Mouse (Mus musculus) heart, postnatal 36 days (tissue): ENCODE data around the gene Zfp655. TPM values are rescaled to one million over a fixed set of nuclear protein-coding genes. Genes with fewer than 3 reads are reported as not detected.
"Not testable (repeated sequence)": the region's sequence is repeated elsewhere in the genome, so short reads cannot be mapped to it uniquely, and the experiment has no call there.

ENCODE experiments used
- DNase-seq, 2 experiments: peaks; one replicate each; pipeline ENCODE4 v3.0.0; 2021 to 2022
- intact Hi-C: fragments of 180-260 bp; cut with DNase I; formaldehyde crosslinking; loops from one replicate; pipeline ENCODE4 v1.15.1; 2025
- total RNA-seq, 2 experiments: library from RNA; stranded (reverse); gene quantifications; 2 replicates each; pipeline ENCODE4 v1.2.3; 2021

The Zfp655 gene
- total RNA-seq: 10 to 100 TPM; 27.7 to 31.3 TPM

GRCm38 (mm10) chr5:145231367-145231871, at the start of gene Zfp655:
Gene Zfp655 (plus strand): TSS chr5:145231715.
- intact Hi-C loops: loop anchor here (2.0 to 5.0 kb wide), 3 partner anchors 27 to 51 kb away; partner anchors contain the start of genes Atp5j2, Zkscan5 and Zscan25

GRCm38 (mm10) chr5:145185244-145185643, 46.3 kb upstream of the Zfp655 start:
- intact Hi-C loops: no loop called here

More at GRCm38 (mm10) chr5:145231367-145231871, at the start of gene Zfp655:
- peak; percentile 98 to 99 for DNase-seq

GRCm38 (mm10) chr5:145189416-145189815, 42.1 kb upstream of the Zfp655 start:
- intact Hi-C loops: no loop called here
- no peak for DNase-seq

More at GRCm38 (mm10) chr5:145185244-145185643, 46.3 kb upstream of the Zfp655 start:
- no peak for DNase-seq

GRCm38 (mm10) chr5:145190373-145190772, 41.1 kb upstream of the Zfp655 start:
- DNase-seq: no peak
- intact Hi-C loops: loop anchor here (1.0 to 5.0 kb wide), 3 partner anchors 23 to 92 kb away; partner anchors contain the start of genes Cpsf4, Ptcd1, Zfp655 and Zscan25

GRCm38 (mm10) chr5:145190875-145191798, 40.4 kb upstream of the Zfp655 start:
- intact Hi-C loops: loop anchor here (1.0 to 5.0 kb wide), 3 partner anchors 24 to 91 kb away; partner anchors contain the start of genes Cpsf4, Ptcd1, Zfp655 and Zscan25

GRCm38 (mm10) chr5:145191962-145192361, 39.6 kb upstream of the Zfp655 start, which contains the start of gene Atp5j2:
Gene Atp5j2 (minus strand): TSS chr5:145192062.
- intact Hi-C loops: loop anchor here (5.0 kb wide), 2 partner anchors 40 to 90 kb away; partner anchors contain the start of genes Zfp655 and Zscan25

More at GRCm38 (mm10) chr5:145190875-145191798, 40.4 kb upstream of the Zfp655 start:
- DNase-seq: peak; percentile 88 to 90

GRCm38 (mm10) chr5:145200387-145200786, 31.1 kb upstream of the Zfp655 start:
- DNase-seq: no peak
- intact Hi-C loops: no loop called here

More at GRCm38 (mm10) chr5:145191962-145192361, 39.6 kb upstream of the Zfp655 start, which contains the start of gene Atp5j2:
- DNase-seq: no peak

GRCm38 (mm10) chr5:145201321-145201991, 30.1 kb upstream of the Zfp655 start, which contains the start of gene Zkscan14:
Gene Zkscan14 (minus strand): TSS chr5:145201868.
- peak; percentile 78 to 79 for DNase-seq
- intact Hi-C loops: no loop called here

GRCm38 (mm10) chr5:145202446-145202845, 29.1 kb upstream of the Zfp655 start:
- no peak for DNase-seq
- intact Hi-C loops: no loop called here

- intact Hi-C loops: loop anchor here (2.0 kb wide), 1 partner anchor 27 kb away; the partner anchor contains the start of gene Zfp655
- peak; percentile 95 to 98 for DNase-seq
These were observed 27.4 kb upstream of the Zfp655 start, which contains the start of gene Zkscan5 for GRCm38 (mm10) chr5:145203936-145204691. Gene Zkscan5 (plus strand): TSS chr5:145204562.

- intact Hi-C loops: loop anchor here (2.0 kb wide), 1 partner anchor 26 kb away; the partner anchor contains the start of gene Zfp655
- no peak for DNase-seq
These were observed 26.5 kb upstream of the Zfp655 start for GRCm38 (mm10) chr5:145205041-145205440.

- intact Hi-C loops: no loop called here
- DNase-seq: no peak
These were observed 24.1 kb upstream of the Zfp655 start for GRCm38 (mm10) chr5:145207385-145207784.

GRCm38 (mm10) chr5:145207954-145208353, 23.6 kb upstream of the Zfp655 start:
- no peak for DNase-seq
- intact Hi-C loops: no loop called here

GRCm38 (mm10) chr5:145208391-145208790, 23.1 kb upstream of the Zfp655 start:
- DNase-seq, intact Hi-C loops: not testable (repeated sequence)

- intact Hi-C loops: loop anchor here (5.0 kb wide), 1 partner anchor 156 kb away; no protein-coding TSS in a partner anchor
- DNase-seq: no peak
These were observed 20.2 kb upstream of the Zfp655 start for GRCm38 (mm10) chr5:145211340-145211739.

- DNase-seq: no peak
- intact Hi-C loops: loop anchor here (5.0 kb wide), 1 partner anchor 155 kb away; no protein-coding TSS in a partner anchor
These were observed 19.3 kb upstream of the Zfp655 start for GRCm38 (mm10) chr5:145212216-145212615.

- DNase-seq: no peak
- intact Hi-C loops: loop anchor here (5.0 kb wide), 1 partner anchor 154 kb away; no protein-coding TSS in a partner anchor
These were observed 18.0 kb upstream of the Zfp655 start for GRCm38 (mm10) chr5:145213505-145213904.

- intact Hi-C loops: loop anchor here (5.0 kb wide), 1 partner anchor 153 kb away; no protein-coding TSS in a partner anchor
- no peak for DNase-seq
These were observed 16.8 kb upstream of the Zfp655 start for GRCm38 (mm10) chr5:145214679-145215078.

- intact Hi-C loops: no loop called here
- DNase-seq: no peak
These were observed 13.8 kb upstream of the Zfp655 start for GRCm38 (mm10) chr5:145217746-145218145.
